Mouse (Mus musculus) limb, embryonic 14.5 days (tissue): Measurements from ENCODE around the gene 1700003H04Rik. TPM values are rescaled to one million over a fixed set of nuclear protein-coding genes. Genes with fewer than 3 reads are reported as not detected.
A peak's percentile ranks its signal among the peaks of the same experiment; 100 is the strongest.

Source experiments
- ATAC-seq: fragments of 200-750 bp; cut with Nextera tagmentation; 2 replicates; pipeline ENCODE4 v1.8.0; 2017; ENCODE audit warnings: low read depth, moderate number of reproducible peaks, moderate TSS enrichment; ENCODE audit not compliant: low FRiP score
- DNase-seq: peaks from one replicate; pipeline ENCODE4 v3.0.0-alpha.2; 2015; ENCODE audit warnings: low spot score
- H3K27ac ChIP-seq: fragments of 300-500 bp; sonication (generic); replicated peaks from 2 replicates; pipeline ENCODE4 v1.5.1; 2014; ENCODE audit warnings: low read depth, mild to moderate bottlenecking, low read length, moderate library complexity, mixed read lengths
- H3K27me3 ChIP-seq: fragments of 300-500 bp; sonication (generic); 2 replicates; pipeline ENCODE4 v1.6.1; 2014; ENCODE audit warnings: low read length, mixed read lengths; ENCODE audit not compliant: control insufficient read depth, insufficient read depth
- H3K36me3 ChIP-seq: fragments of 300-500 bp; sonication (generic); 2 replicates; pipeline ENCODE4 v1.6.1; 2014; ENCODE audit warnings: mild to moderate bottlenecking, low read length, moderate library complexity, mixed read lengths; ENCODE audit not compliant: control insufficient read depth, insufficient read depth
- H3K4me1 ChIP-seq: fragments of 300-500 bp; sonication (generic); 2 replicates; pipeline ENCODE4 v1.6.1; 2014; ENCODE audit warnings: antibody characterized with exemption, low read length, mixed read lengths; ENCODE audit not compliant: control insufficient read depth, insufficient read depth
- H3K4me2 ChIP-seq: fragments of 300-500 bp; sonication (generic); replicated peaks from 2 replicates; pipeline ENCODE4 v1.6.1; 2014; ENCODE audit warnings: low read depth, mild to moderate bottlenecking, low read length, moderate library complexity; ENCODE audit not compliant: severe bottlenecking
- H3K4me3 ChIP-seq: fragments of 300-500 bp; sonication (generic); replicated peaks from 2 replicates; pipeline ENCODE4 v1.5.1; 2014; ENCODE audit warnings: low read length
- H3K9ac ChIP-seq: fragments of 300-500 bp; sonication (generic); 2 replicates; pipeline ENCODE4 v1.6.1; 2014; ENCODE audit warnings: mild to moderate bottlenecking, low read depth, low read length, moderate library complexity; ENCODE audit not compliant: severe bottlenecking
- H3K9me3 ChIP-seq: fragments of 300-500 bp; sonication (generic); 2 replicates; pipeline ENCODE4 v1.6.1; 2016; ENCODE audit warnings: low read length; ENCODE audit not compliant: control insufficient read depth
- POLR2A ChIP-seq: fragments of 200-500 bp; IDR thresholded peaks from 2 replicates; pipeline ENCODE4 v1.8.0; 2012; ENCODE audit warnings: inconsistent platforms, mild to moderate bottlenecking, moderate library complexity, borderline replicate concordance; ENCODE audit not compliant: insufficient read depth, insufficient read length; ENCODE audit errors: extremely low read depth
- WGBS: fragments of 180-500 bp; shearing (Covaris S2); extraction: QIAGEN DNeasy Blood & Tissue Kit; methylation state at CpG from one replicate; pipeline ENCODE4 v1.1.7; 2014; 5-methylcytosine and 5-hydroxymethylcytosine counted together
- polyA plus RNA-seq, 2 experiments: library from polyadenylated mRNA; depleted of rRNA in 1 of 2; stranded (reverse) in 1 of 2; unstranded in 1 of 2; fragments of >200 nt; fragmentation: Nextera tagmentation in 1 of 2; extraction: Ambion mirVana in 1 of 2; gene quantifications; 2 replicates each; pipeline versions ENCODE4 v1.2.1 to v1.2.3; 2012 to 2014

Gene 1700003H04Rik
- polyA plus RNA-seq, 2 experiments = not detected

- Histone ChIP-seq H3K4me1 (no peaks in the 10 kb centered on the region), H3K27ac (no peak overlapping the region), H3K4me2 (no peak overlapping the region), H3K36me3 (no peaks in the 10 kb centered on the region), H3K9ac (no peak overlapping the region), H3K27me3 (no peaks in the 10 kb centered on the region), H3K9me3 (no peaks in the 10 kb centered on the region), H3K4me3 (no peak overlapping the region)
- ATAC-seq (no peak), DNase-seq (no peak)
- no peak for TF ChIP-seq POLR2A
Observed at GRCm38 (mm10) chr3:124597789-124598188, 16.9 kb upstream of the 1700003H04Rik start.

GRCm38 (mm10) chr3:124587534-124587933 lies 6.6 kb upstream of the 1700003H04Rik start:
- H3K27me3 ChIP-seq = no peaks in the 10 kb centered on the region
- H3K36me3 ChIP-seq = no peaks in the 10 kb centered on the region
- WGBS = 22% methylated on average over 3 of the region's 3 CpGs
- H3K4me1 ChIP-seq = no peaks in the 10 kb centered on the region
- no peak overlapping the region for H3K9ac ChIP-seq
- H3K27ac ChIP-seq = no peak overlapping the region
- no peak overlapping the region for H3K4me3 ChIP-seq
- ATAC-seq (no peak), DNase-seq (peak; percentile 70)
- TF ChIP-seq POLR2A = no peak
- H3K4me2 ChIP-seq = no peak overlapping the region
- no peaks in the 10 kb centered on the region for H3K9me3 ChIP-seq

GRCm38 (mm10) chr3:124585761-124586160 lies 4.9 kb upstream of the 1700003H04Rik start:
- no peaks in the 10 kb centered on the region for H3K27me3 ChIP-seq
- no peak for TF ChIP-seq POLR2A
- DNase-seq (no peak), ATAC-seq (no peak)
- H3K4me1 ChIP-seq = no peaks in the 10 kb centered on the region
- no peak overlapping the region for H3K9ac ChIP-seq
- H3K9me3 ChIP-seq = no peaks in the 10 kb centered on the region
- no peak overlapping the region for H3K27ac ChIP-seq
- no peak overlapping the region for H3K4me2 ChIP-seq
- 70% methylated on average over 2 of the region's 2 CpGs for WGBS
- H3K36me3 ChIP-seq = no peaks in the 10 kb centered on the region
- H3K4me3 ChIP-seq = no peak overlapping the region

DNA sequence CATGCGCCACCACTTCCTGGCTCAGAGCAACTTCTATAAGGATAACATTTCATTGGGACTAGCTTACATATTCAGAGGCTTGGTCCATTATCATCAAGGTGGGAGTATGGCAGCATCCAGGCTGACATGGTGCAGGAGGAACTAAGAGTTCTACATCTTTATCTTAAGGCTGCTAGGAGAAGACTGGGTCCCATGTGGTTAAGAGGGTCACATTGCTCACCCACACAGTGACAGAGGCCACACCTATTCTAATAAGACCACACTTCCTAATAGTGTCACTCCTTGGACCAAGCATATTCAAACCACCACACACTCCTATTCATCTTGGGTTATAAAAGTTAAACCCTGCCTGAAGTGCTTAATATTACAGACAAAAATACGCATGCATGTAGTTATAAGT lies 23.6 kb downstream of the 1700003H04Rik start:
- Histone ChIP-seq H3K9ac (no peak overlapping the region), H3K27me3 (no peaks in the 10 kb centered on the region), H3K4me3 (no peak overlapping the region), H3K9me3 (no peaks in the 10 kb centered on the region), H3K4me2 (no peak overlapping the region), H3K4me1 (no peaks in the 10 kb centered on the region), H3K27ac (no peak overlapping the region), H3K36me3 (no peaks in the 10 kb centered on the region)
- no peak for DNase-seq
- no peak for TF ChIP-seq POLR2A
- no peak for ATAC-seq
- 86% methylated on average over 2 of the region's 2 CpGs for WGBS

DNA sequence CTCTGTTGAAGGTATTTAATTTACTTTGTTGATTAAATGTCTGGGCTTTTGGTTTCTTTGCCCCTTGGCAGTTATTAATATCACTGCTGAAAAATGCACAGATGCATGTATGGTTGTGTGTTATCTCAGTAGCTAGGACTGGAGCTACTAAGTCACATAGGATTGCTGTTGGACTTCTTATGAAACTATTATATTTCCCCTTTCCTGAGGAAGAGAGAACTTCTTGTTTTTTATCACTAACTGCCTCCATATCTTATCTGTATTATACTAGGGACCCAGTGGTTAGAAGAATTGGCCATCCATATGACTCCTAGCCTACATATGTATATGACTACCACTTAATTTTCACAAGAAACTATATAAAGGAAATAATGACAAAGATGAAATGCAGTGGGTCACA lies 24.9 kb downstream of the 1700003H04Rik start:
- no peak overlapping the region for H3K9ac ChIP-seq
- H3K27me3 ChIP-seq = no peaks in the 10 kb centered on the region
- DNase-seq = no peak
- no peak overlapping the region for H3K4me3 ChIP-seq
- TF ChIP-seq POLR2A = no peak
- no peak overlapping the region for H3K4me2 ChIP-seq
- H3K27ac ChIP-seq = no peak overlapping the region
- no peaks in the 10 kb centered on the region for H3K36me3 ChIP-seq
- ATAC-seq = no peak
- no peaks in the 10 kb centered on the region for H3K9me3 ChIP-seq
- H3K4me1 ChIP-seq = no peaks in the 10 kb centered on the region

- no peak overlapping the region for H3K27ac ChIP-seq
- H3K4me3 ChIP-seq = no peak overlapping the region
- H3K9me3 ChIP-seq = no peaks in the 10 kb centered on the region
- H3K4me2 ChIP-seq = no peak overlapping the region
- no peak for TF ChIP-seq POLR2A
- DNase-seq (no peak), ATAC-seq (no peak)
- H3K4me1 ChIP-seq = no peaks in the 10 kb centered on the region
- H3K27me3 ChIP-seq = no peaks in the 10 kb centered on the region
- H3K9ac ChIP-seq = no peak overlapping the region
- no peaks in the 10 kb centered on the region for H3K36me3 ChIP-seq
- 85% methylated on average over 2 of the region's 2 CpGs for WGBS
Observed at GRCm38 (mm10) chr3:124555092-124555491, 25.8 kb downstream of the 1700003H04Rik start.
